In genomic region chr1:185867018-185867417, GRCm38 (mm10) we compare ENCODE assay signal across 19 mouse cellular contexts.
"Had no signal": no experiment of that assay in that cellular context is flagged by ENCODE, and none has a peak within 500 bp of the region (broad histone marks: within the 10 kb centered on the region; RNA-seq: fewer than 3 reads in every experiment).

No protein-coding gene starts in this region.

- H3K9me3 ChIP-seq: kidney, embryonic 15.5 days; liver, embryonic 13.5 days; midbrain, embryonic 12.5 days; midbrain, embryonic 15.5 days; neural tube, embryonic 12.5 days; neural tube, embryonic 15.5 days had no signal

- H3K36me3 ChIP-seq: kidney, embryonic 15.5 days; liver, embryonic 13.5 days; midbrain, embryonic 12.5 days; midbrain, embryonic 15.5 days; neural tube, embryonic 12.5 days; neural tube, embryonic 15.5 days had no signal

- H3K9ac ChIP-seq: kidney, embryonic 15.5 days; liver, embryonic 13.5 days; midbrain, embryonic 12.5 days; midbrain, embryonic 15.5 days; neural tube, embryonic 12.5 days; neural tube, embryonic 15.5 days had no signal

- H3K4me1 ChIP-seq: kidney, embryonic 15.5 days; liver, embryonic 13.5 days; midbrain, embryonic 12.5 days; midbrain, embryonic 15.5 days; neural tube, embryonic 12.5 days; neural tube, embryonic 15.5 days had no signal

- H3K4me3 ChIP-seq: kidney, embryonic 15.5 days; left cerebral cortex, adult 2 months; liver, embryonic 13.5 days; midbrain, embryonic 12.5 days; midbrain, embryonic 15.5 days; neural tube, embryonic 12.5 days; neural tube, embryonic 15.5 days had no signal

- DNase-seq: kidney, adult 11 months; kidney, adult 8-10 months; kidney, postnatal 10 days; kidney, postnatal 36 days; layer of hippocampus, postnatal 36 days; liver, embryonic 13.5 days; right cerebral cortex, adult 18-20 months; right cerebral cortex, postnatal 14 days; right cerebral cortex, postnatal 4 days; thymus, adult 18-20 months; thymus, postnatal 36 days had no signal

- H3K4me2 ChIP-seq: kidney, embryonic 15.5 days; liver, embryonic 13.5 days; midbrain, embryonic 12.5 days; midbrain, embryonic 15.5 days; neural tube, embryonic 12.5 days; neural tube, embryonic 15.5 days had no signal

- H3K27me3 ChIP-seq: kidney, embryonic 15.5 days; liver, embryonic 13.5 days; midbrain, embryonic 12.5 days; midbrain, embryonic 15.5 days; neural tube, embryonic 12.5 days; neural tube, embryonic 15.5 days had no signal

- ATAC-seq: inflammation-experienced regulatory T-cells, adult 6 months; midbrain, embryonic 15.5 days had no signal

- H3K27ac ChIP-seq: kidney, embryonic 15.5 days; left cerebral cortex, adult 2 months; liver, embryonic 13.5 days; macrophage; midbrain, embryonic 12.5 days; midbrain, embryonic 15.5 days; neural tube, embryonic 12.5 days; neural tube, embryonic 15.5 days had no signal
